Mouse (Mus musculus): ENCODE measurements around the gene Gm49661. TPM values are rescaled to one million over a fixed set of nuclear protein-coding genes. Genes with fewer than 3 reads are reported as not detected.
A peak's percentile ranks its signal among the peaks of the same experiment; 100 is the strongest.

The Gm49661 gene
- polyA plus RNA-seq, 1 experiment, result not detected

GRCm38 (mm10) chr8:84949753-84950152 lies 19.5 kb downstream of the Gm49661 start:
- peaks cover 8% of the 10 kb centered on the region for H3K4me1 ChIP-seq (ENCODE audit: control insufficient read depth, insufficient read depth, low read length)
- H3K27ac ChIP-seq (ENCODE audit: insufficient read depth, low read depth, low read length), result no peak overlapping the region
- no peak overlapping the region for H3K4me3 ChIP-seq (ENCODE audit: insufficient read depth, low read length)
- TF ChIP-seq CTCF (IDR thresholded peaks at IDR 0.05; ENCODE audit: low read depth, low read length) (no peak), POLR2A (IDR thresholded peaks at IDR 0.05; ENCODE audit: borderline replicate concordance, low read depth, low read length) (no peak)

GRCm38 (mm10) chr8:84947241-84947545 lies 22.0 kb downstream of the Gm49661 start:
- Histone ChIP-seq H3K4me1 (ENCODE audit: control insufficient read depth, insufficient read depth, low read length) (no peaks in the 10 kb centered on the region), H3K27ac (ENCODE audit: insufficient read depth, low read depth, low read length) (no peak overlapping the region)
- TF ChIP-seq POLR2A (IDR thresholded peaks at IDR 0.05; ENCODE audit: borderline replicate concordance, low read depth, low read length) (no peak), CTCF (IDR thresholded peaks at IDR 0.05; ENCODE audit: low read depth, low read length) (no peak)

GRCm38 (mm10) chr8:84946528-84947240 lies 22.5 kb downstream of the Gm49661 start, which contains the start of gene Rtbdn:
Rtbdn (plus strand) TSS chr8:84946991.
- Histone ChIP-seq H3K4me3 (ENCODE audit: insufficient read depth, low read length) (no peak within 1 kb of the TSS), H3K27ac (ENCODE audit: insufficient read depth, low read depth, low read length) (no peak within 1 kb of the TSS), H3K4me1 (ENCODE audit: control insufficient read depth, insufficient read depth, low read length) (no peaks in the 10 kb centered on the region)
- no peak for TF ChIP-seq POLR2A (IDR thresholded peaks at IDR 0.05; ENCODE audit: borderline replicate concordance, low read depth, low read length)
- TF ChIP-seq CTCF (IDR thresholded peaks at IDR 0.05; ENCODE audit: low read depth, low read length), result peak; percentile 25; the same call in 1 of the 2 replicates

More at GRCm38 (mm10) chr8:84947241-84947545, 22.0 kb downstream of the Gm49661 start:
- no peak overlapping the region for H3K4me3 ChIP-seq (ENCODE audit: insufficient read depth, low read length)

GRCm38 (mm10) chr8:84945633-84946527 lies 23.4 kb downstream of the Gm49661 start:
- H3K4me3 ChIP-seq (ENCODE audit: insufficient read depth, low read length), result no peak overlapping the region
- TF ChIP-seq POLR2A (IDR thresholded peaks at IDR 0.05; ENCODE audit: borderline replicate concordance, low read depth, low read length) (no peak), CTCF (IDR thresholded peaks at IDR 0.05; ENCODE audit: low read depth, low read length) (no peak)
- no peak overlapping the region for H3K27ac ChIP-seq (ENCODE audit: insufficient read depth, low read depth, low read length)
- no peaks in the 10 kb centered on the region for H3K4me1 ChIP-seq (ENCODE audit: control insufficient read depth, insufficient read depth, low read length)

- TF ChIP-seq CTCF (IDR thresholded peaks at IDR 0.05; ENCODE audit: low read depth, low read length) (no peak), POLR2A (IDR thresholded peaks at IDR 0.05; ENCODE audit: borderline replicate concordance, low read depth, low read length) (no peak)
- H3K4me3 ChIP-seq (ENCODE audit: insufficient read depth, low read length), result no peak overlapping the region
- no peak overlapping the region for H3K27ac ChIP-seq (ENCODE audit: insufficient read depth, low read depth, low read length)
- no peaks in the 10 kb centered on the region for H3K4me1 ChIP-seq (ENCODE audit: control insufficient read depth, insufficient read depth, low read length)
Measured at GRCm38 (mm10) chr8:84945235-84945632, 24.0 kb downstream of the Gm49661 start.

GRCm38 (mm10) chr8:84944478-84945160 lies 24.6 kb downstream of the Gm49661 start:
- H3K4me1 ChIP-seq (ENCODE audit: control insufficient read depth, insufficient read depth, low read length), result no peaks in the 10 kb centered on the region
- H3K27ac ChIP-seq (ENCODE audit: insufficient read depth, low read depth, low read length), result no peak overlapping the region
- TF ChIP-seq POLR2A (IDR thresholded peaks at IDR 0.05; ENCODE audit: borderline replicate concordance, low read depth, low read length) (no peak), CTCF (IDR thresholded peaks at IDR 0.05; ENCODE audit: low read depth, low read length) (no peak)
- H3K4me3 ChIP-seq (ENCODE audit: insufficient read depth, low read length), result no peak overlapping the region

GRCm38 (mm10) chr8:84943699-84944098 lies 25.5 kb downstream of the Gm49661 start:
- Histone ChIP-seq H3K27ac (ENCODE audit: insufficient read depth, low read depth, low read length) (no peak overlapping the region), H3K4me3 (ENCODE audit: insufficient read depth, low read length) (no peak overlapping the region), H3K4me1 (ENCODE audit: control insufficient read depth, insufficient read depth, low read length) (no peaks in the 10 kb centered on the region)
- TF ChIP-seq POLR2A (IDR thresholded peaks at IDR 0.05; ENCODE audit: borderline replicate concordance, low read depth, low read length), result no peak
- TF ChIP-seq CTCF (IDR thresholded peaks at IDR 0.05; ENCODE audit: low read depth, low read length), result no peak

GRCm38 (mm10) chr8:84937620-84938485 lies 31.4 kb downstream of the Gm49661 start:
- TF ChIP-seq CTCF (IDR thresholded peaks at IDR 0.05; ENCODE audit: low read depth, low read length), result no peak
- TF ChIP-seq POLR2A (IDR thresholded peaks at IDR 0.05; ENCODE audit: borderline replicate concordance, low read depth, low read length), result no peak
- no peak overlapping the region for H3K27ac ChIP-seq (ENCODE audit: insufficient read depth, low read depth, low read length)
- no peaks in the 10 kb centered on the region for H3K4me1 ChIP-seq (ENCODE audit: control insufficient read depth, insufficient read depth, low read length)
- H3K4me3 ChIP-seq (ENCODE audit: insufficient read depth, low read length), result no peak overlapping the region

All from bone marrow macrophage, adult 2 months (primary cell).